ENCODE assay signal across 30 mouse cellular contexts in the genomic region with DNA sequence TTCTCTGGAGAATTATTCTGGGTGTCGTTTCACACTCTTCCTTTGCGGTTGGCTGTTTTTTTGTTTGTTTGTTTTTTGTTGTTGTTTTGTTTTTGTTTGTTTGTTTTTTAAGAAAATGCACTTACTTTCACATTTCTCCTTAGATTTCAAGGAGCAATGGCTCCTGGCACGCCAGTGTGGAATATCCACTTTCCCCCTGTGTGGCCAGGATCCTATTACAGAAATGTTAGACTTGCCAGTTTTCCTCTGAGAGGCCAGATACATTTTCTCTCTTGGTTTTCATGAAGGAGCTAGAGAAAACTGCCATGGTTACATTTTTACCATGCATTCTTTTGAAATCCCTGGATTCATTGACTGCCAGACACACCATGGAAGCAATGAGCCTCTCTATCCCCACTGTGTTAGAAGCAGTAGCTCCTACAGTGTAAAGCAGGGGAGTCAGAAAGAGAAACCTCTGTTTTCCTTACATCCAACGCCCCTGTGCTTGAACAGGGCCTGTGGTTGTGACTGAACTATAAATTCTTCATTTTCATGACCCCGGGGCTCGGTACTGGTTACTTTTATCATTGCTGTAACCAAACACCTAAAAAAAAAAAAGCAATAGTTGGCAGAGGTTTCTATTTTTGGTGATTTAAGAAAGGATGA.
A peak's percentile ranks its signal among the peaks of the same experiment; 100 is the strongest.
DNase-seq lines count a peak whose midpoint lies in the region; ATAC-seq and TF ChIP-seq lines count a peak whose summit lies in the region.
"Had no signal": no experiment of that assay in that cellular context is flagged by ENCODE, and none has a peak within 500 bp of the region (broad histone marks: within the 10 kb centered on the region; RNA-seq: fewer than 3 reads in every experiment).

No protein-coding gene starts in this region.

- H3K4me2 ChIP-seq in embryonic facial prominence, embryonic 14.5 days (ENCODE audit: low read depth, low read length): no peak overlapping the region
- no peak overlapping the region for H3K4me2 ChIP-seq in limb, embryonic 14.5 days (replicated peaks; ENCODE audit: low read depth, low read length, severe bottlenecking)
- H3K4me2 ChIP-seq: embryonic facial prominence, embryonic 12.5 days; forebrain, embryonic 13.5 days; heart, embryonic 13.5 days; hindbrain, embryonic 14.5 days had no signal

- DNase-seq in heart, adult 11 months: peak; percentile 45
- no peak for DNase-seq in heart, adult 18-20 months
- peak; percentile 60 for DNase-seq in embryonic facial prominence, embryonic 14.5 days (ENCODE audit: low spot score)
- peak; percentile 36 for DNase-seq in limb, embryonic 14.5 days (ENCODE audit: low spot score)
- DNase-seq in embryo, embryonic 10.5 days (ENCODE audit: low spot score): no peak
- no peak for DNase-seq in adipocyte (ENCODE audit: low spot score)
- DNase-seq: adrenal gland, adult 8-10 months; adrenal gland, postnatal 25 days; B cell, adult 2 months; cerebellum, adult 11-12 months; cerebellum, adult 8-10 months; cerebellum, postnatal 10 days; cerebellum, postnatal 36 days; gastrocnemius, postnatal 10 days; gastrocnemius, postnatal 36 days; heart, adult 2 months; heart, postnatal 14 days; heart, postnatal 4 days had no signal

- H3K36me3 ChIP-seq in embryonic facial prominence, embryonic 14.5 days (ENCODE audit: control insufficient read depth, insufficient read depth, low read length): no peaks in the 10 kb centered on the region
- no peaks in the 10 kb centered on the region for H3K36me3 ChIP-seq in limb, embryonic 14.5 days (ENCODE audit: control insufficient read depth, insufficient read depth, low read length)
- H3K36me3 ChIP-seq: embryonic facial prominence, embryonic 12.5 days; forebrain, embryonic 10.5 days; G1E; heart, embryonic 10.5 days; heart, embryonic 13.5 days had no signal

- no peaks in the 10 kb centered on the region for H3K27me3 ChIP-seq in embryonic facial prominence, embryonic 14.5 days (replicated peaks; ENCODE audit: control insufficient read depth, insufficient read depth, low read length)
- H3K27me3 ChIP-seq in limb, embryonic 14.5 days (ENCODE audit: control insufficient read depth, insufficient read depth, low read length): no peaks in the 10 kb centered on the region
- H3K27me3 ChIP-seq: CH12.LX; embryonic facial prominence, embryonic 12.5 days; forebrain, embryonic 13.5 days; heart, embryonic 13.5 days had no signal

- no peaks in the 10 kb centered on the region for H3K9me3 ChIP-seq in embryonic facial prominence, embryonic 14.5 days (ENCODE audit: control insufficient read depth, low read length)
- H3K9me3 ChIP-seq in limb, embryonic 14.5 days (ENCODE audit: control insufficient read depth, low read length): no peaks in the 10 kb centered on the region
- H3K9me3 ChIP-seq: embryonic facial prominence, embryonic 12.5 days; forebrain, embryonic 10.5 days; forebrain, embryonic 13.5 days; G1E; heart, embryonic 10.5 days; heart, embryonic 13.5 days had no signal

- H3K27ac ChIP-seq in embryonic facial prominence, embryonic 14.5 days (replicated peaks; ENCODE audit: low read depth, low read length): peak overlapping the region; percentile 46; the same call in 1 of the 2 replicates
- H3K27ac ChIP-seq in limb, embryonic 14.5 days (replicated peaks; ENCODE audit: low read depth, low read length): 0 out of 2 replicates have a peak overlapping the region, but pooled peaks have one; percentile 14
- H3K27ac ChIP-seq: embryonic facial prominence, embryonic 12.5 days; forebrain, embryonic 10.5 days; forebrain, embryonic 13.5 days; heart, adult 2 months; heart, embryonic 10.5 days; heart, embryonic 13.5 days; hindbrain, embryonic 14.5 days; hindbrain, postnatal 0 days had no signal

- no peak for TF ChIP-seq POLR2A in limb, embryonic 14.5 days (IDR thresholded peaks at IDR 0.05; ENCODE audit: borderline replicate concordance, extremely low read depth, insufficient read depth, insufficient read length)

- 0 out of 2 replicates have a peak, but pooled peaks cover 7% of the 10 kb centered on the region for H3K4me1 ChIP-seq in embryonic facial prominence, embryonic 14.5 days (ENCODE audit: control insufficient read depth, insufficient read depth, low read length)
- no peaks in the 10 kb centered on the region for H3K4me1 ChIP-seq in limb, embryonic 14.5 days (ENCODE audit: control insufficient read depth, insufficient read depth, low read length)
- H3K4me1 ChIP-seq: embryonic facial prominence, embryonic 12.5 days; forebrain, embryonic 10.5 days; forebrain, embryonic 13.5 days; heart, embryonic 10.5 days; heart, embryonic 13.5 days had no signal

- H3K9ac ChIP-seq in embryonic facial prominence, embryonic 14.5 days (ENCODE audit: low read depth, low read length): no peak overlapping the region
- H3K9ac ChIP-seq in limb, embryonic 14.5 days (ENCODE audit: low read depth, low read length, severe bottlenecking): no peak overlapping the region
- H3K9ac ChIP-seq: embryonic facial prominence, embryonic 12.5 days; forebrain, embryonic 13.5 days; heart, embryonic 13.5 days; hindbrain, embryonic 14.5 days had no signal

- ATAC-seq in embryonic facial prominence, embryonic 14.5 days (ENCODE audit: low read depth): no peak; the same call in 1 of the 2 replicates
- ATAC-seq in limb, embryonic 14.5 days (ENCODE audit: low FRiP score, low read depth): peak; percentile 71
- ATAC-seq: forebrain, embryonic 13.5 days; forebrain, embryonic 16.5 days; hindbrain, postnatal 0 days; inflammation-experienced regulatory T-cells, adult 6 months; intestine, embryonic 16.5 days had no signal

- 47% methylated on average over 6 of the region's 6 CpGs for WGBS in embryonic facial prominence, embryonic 14.5 days
- WGBS in limb, embryonic 14.5 days: 51% methylated on average over 6 of the region's 6 CpGs

- no peak overlapping the region for H3K4me3 ChIP-seq in embryonic facial prominence, embryonic 14.5 days (ENCODE audit: low read depth, low read length)
- H3K4me3 ChIP-seq in limb, embryonic 14.5 days (replicated peaks; ENCODE audit: low read length): no peak overlapping the region
- H3K4me3 ChIP-seq: embryonic facial prominence, embryonic 12.5 days; forebrain, embryonic 10.5 days; forebrain, embryonic 13.5 days; heart, adult 2 months; heart, embryonic 10.5 days; heart, embryonic 13.5 days had no signal

Comparison
In these comparisons a context has a peak if more than half of its experiments do, and no peak if none do; other contexts are left out.
1. DNase-seq: peak in heart, adult 11 months (single experiment), embryonic facial prominence, embryonic 14.5 days (single experiment) and limb, embryonic 14.5 days (single experiment); none in heart, adult 18-20 months (0 of 2), embryo, embryonic 10.5 days (single experiment) and adipocyte (single experiment).